Mouse (Mus musculus) granulocyte monocyte progenitor cell, adult 5-6 weeks (primary cell): Measurements from ENCODE around the gene Pilrb1. TPM values are rescaled to one million over a fixed set of nuclear protein-coding genes. Genes with fewer than 3 reads are reported as not detected.
A peak's percentile ranks its signal among the peaks of the same experiment; 100 is the strongest.
"Not testable (repeated sequence)": the region's sequence is repeated elsewhere in the genome, so short reads cannot be mapped to it uniquely, and the experiment has no call there.

Source experiments
- ATAC-seq: replicated peaks from 2 replicates; pipeline ENCODE4 v1.8.0; 2016; ENCODE audit warnings: mild to moderate bottlenecking, moderate TSS enrichment, inconsistent platforms; ENCODE audit not compliant: poor library complexity, severe bottlenecking
- total RNA-seq, 2 experiments: library from RNA; stranded (forward) in 1 of 2; stranded (reverse) in 1 of 2; fragments of 200-712, 200-1000 nt in 1 of 2; fragments of >200 nt in 1 of 2; fragmentation: Nextera tagmentation in 1 of 2; gene quantifications; 2 replicates each; pipeline ENCODE4 v1.2.3; 2014 to 2017

The Pilrb1 gene
- total RNA-seq (2014; fragmentation: Nextera tagmentation) (3.5 and 12.1 TPM in 2 replicates), total RNA-seq (2017) (7.2 and 7.6 TPM in 2 replicates)

DNA sequence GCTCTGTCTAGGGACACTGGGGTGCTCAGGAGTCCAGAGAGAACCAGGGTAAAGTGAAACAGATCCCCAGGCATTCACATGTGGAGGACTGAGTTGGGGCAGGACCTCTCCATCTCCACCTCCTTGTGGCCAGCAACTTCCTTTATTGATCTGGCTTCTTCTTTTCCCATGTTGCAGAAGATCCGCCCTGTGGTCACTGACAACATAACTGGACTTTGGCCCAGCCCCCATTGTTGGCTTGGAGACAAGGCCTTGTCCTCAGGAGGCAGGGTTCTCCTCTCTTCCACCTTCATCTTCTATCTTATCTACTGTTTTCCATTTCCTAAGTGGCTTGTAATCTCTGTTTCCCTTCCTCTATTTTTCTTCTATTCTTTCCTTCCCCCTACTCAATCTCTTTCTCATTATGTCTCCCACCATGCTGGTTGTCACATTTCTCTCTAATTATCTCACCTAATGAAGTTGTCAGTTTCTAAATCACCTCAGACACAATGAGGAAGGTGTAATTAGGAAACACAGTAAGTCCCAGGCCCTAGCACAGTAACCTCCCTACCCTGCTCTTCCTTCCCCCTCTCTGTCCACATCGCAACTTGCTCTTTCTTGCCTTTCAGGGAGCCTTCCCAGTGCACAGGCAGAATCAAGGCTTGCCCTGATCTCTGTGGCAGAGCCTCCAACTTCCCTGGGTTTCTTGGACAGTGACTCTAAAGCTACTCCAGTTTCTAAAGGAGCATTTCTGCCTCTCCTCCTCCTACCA is at the start of gene Pilrb1:
Gene Pilrb1 (minus strand): TSS at position 147 of the 751 bp plus-strand sequence.
- ATAC-seq = peak; percentile 80

DNA sequence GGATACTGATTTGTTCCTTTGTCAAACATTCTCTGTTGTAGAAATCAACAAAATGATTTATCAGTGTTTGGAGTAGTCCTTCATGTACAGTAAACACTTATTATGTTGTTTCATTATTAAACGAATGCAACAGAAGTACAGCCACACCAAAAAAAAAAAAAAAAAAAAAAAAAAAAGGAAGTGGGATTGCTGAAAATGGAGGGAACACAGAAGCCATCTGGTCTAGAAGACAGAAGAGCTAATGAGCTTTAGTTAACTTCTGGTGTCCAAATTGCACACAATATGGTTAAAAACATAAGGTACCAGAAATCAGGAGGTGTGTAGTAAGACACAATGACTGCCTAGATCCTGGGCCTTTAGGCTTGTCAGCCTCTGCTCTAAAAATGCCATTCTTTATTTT is 39.9 kb upstream of the Pilrb1 start:
- no peak for ATAC-seq

DNA sequence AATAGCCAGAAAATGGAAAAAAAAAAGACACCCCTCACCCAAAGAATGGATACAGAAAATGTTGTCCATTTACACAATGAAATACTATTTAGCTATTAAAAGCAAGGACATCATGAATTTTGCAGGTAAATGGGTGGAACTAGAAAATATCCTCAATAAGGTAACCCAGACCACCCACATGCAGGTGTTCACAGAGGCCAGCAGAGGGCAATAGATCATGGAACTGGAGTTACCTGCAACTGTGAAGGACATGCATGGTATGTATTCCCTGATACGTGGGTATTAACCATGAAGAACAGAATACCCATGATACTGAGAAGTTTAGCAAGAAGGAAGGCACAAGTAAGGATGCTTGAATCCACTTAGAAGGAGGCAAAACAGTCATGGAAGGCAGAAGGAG is 35.0 kb upstream of the Pilrb1 start:
- no peak for ATAC-seq

DNA sequence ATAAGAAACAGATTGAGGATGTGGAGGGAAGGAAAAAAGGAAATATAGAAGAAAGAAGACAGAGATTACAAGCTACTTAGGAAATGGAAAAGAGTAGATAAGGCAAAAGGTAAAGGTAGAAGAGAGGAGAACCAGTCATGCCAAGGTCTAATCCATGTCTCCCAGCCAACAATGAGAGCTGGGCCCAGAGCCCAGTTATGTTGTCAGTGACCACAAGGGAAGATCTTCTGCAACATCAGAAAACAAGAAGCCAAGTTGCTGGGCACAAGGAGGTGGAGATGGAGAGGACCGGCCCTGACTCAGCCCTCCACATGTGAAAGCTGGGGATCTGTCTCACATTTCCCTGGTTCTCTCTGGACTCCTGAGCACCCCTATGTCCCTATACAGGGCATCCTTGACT is 29.8 kb upstream of the Pilrb1 start:
- ATAC-seq = no peak

DNA sequence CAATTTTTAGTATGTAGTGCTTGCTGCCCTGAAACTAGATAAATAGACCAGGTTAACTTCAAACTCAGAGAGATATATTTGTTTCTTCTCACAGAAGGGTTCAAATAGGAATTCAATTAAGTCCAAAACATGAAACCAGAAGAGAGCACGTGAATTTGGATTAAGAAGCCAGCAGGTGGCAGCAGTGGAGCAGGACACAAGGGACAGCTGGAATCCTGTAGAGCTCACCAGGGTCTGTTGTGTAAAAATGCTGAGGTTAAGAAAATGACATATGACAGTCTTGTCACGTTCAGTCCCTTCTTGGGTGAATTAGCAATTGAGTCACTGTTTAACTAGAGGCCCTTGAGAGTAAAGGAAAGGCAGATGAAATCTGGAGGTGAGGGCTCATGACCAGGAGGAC is 28.0 kb upstream of the Pilrb1 start:
- ATAC-seq = peak; percentile 60

DNA sequence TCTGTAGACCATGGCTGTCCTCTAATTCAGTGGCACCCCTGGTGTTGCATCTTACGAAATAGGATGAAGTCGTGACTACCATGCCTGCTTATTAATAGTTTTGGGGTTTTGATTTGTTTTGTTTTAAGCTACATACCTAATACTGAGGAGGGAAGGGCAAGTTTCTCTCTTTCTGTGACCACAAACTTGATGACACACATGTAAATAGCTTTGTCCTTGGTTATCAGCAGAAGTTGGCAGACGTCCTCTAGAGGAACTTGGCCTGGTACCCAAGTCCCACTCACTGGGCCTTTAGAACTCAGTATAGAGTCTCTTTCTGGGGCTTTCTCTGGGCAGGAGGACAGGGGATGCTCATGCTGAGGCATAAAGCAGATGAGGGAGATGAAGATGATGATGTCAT is 25.4 kb upstream of the Pilrb1 start:
- peak; percentile 50 for ATAC-seq

DNA sequence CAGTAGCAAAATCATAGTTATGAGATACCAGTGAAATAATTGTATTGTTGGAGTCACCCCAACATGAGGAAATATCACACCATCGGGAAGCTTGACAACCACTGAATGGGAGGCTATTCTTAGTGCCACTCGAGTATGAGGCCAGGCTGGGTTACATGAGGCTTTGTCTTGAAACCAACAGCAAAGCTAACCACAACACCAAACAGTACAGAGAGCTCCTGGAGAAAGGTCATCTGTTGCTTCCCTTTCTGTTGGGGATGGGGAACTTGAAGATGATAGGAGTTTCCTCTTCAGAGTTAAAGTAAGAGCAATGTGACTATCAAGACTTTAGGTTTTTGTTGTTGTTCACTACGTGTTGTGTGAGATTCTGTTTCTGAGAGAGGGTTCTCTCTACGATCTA is 25.0 kb upstream of the Pilrb1 start:
- ATAC-seq = peak; percentile 86

DNA sequence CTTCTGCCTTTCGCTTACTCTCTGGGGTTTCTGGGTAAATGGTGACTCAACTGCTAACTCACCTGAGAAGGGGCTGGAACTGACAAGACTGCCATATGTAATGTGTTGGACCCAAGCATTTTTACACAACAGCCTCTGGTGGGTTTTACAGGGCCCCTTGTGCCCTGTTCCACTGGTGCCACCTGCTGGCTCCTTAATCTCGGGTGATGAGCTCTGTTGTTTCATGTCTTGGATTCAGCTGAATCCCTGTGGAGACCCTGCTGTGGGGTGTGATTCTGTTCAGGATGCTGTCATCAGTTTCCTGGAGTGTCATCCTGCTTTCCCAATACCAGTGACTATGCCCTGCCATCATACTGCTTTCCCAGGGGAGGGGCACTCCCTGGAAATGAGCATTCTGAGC is 20.0 kb upstream of the Pilrb1 start:
- ATAC-seq = peak; percentile 52

DNA sequence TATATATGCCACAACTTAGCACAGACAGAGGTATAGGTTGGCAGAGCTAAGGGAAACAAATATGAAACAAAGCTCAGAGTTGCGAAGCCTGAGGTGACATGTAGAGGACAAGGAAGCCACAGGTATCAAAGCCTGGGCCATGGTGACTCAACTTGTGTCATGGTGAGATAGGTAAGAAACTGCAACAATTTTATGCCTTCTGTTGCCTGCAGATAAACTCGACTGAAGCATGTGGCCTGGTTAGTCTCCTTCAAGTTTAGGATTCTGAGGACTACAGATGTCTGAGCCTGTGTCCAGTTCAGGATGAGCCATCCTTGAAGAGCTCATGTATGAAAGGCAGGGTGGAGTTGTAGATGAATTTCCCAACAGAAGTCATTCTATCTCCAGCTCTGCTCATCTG is 17.1 kb upstream of the Pilrb1 start:
- ATAC-seq = no peak

DNA sequence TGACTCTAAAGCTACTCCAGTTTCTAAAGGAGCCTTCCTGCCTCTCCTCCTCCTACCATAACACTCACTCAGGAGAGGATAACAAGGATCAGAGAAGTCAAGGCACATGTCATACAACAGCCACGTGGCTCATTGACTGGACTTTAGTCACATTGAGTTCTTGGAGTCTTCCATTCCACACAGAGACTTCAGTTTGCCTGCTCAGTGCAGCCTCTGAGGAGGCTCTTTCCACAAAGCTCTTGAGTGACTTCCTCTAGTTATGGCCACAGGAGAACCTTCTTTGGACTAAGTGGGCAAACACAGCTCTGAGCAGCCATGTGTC is 14.4 kb upstream of the Pilrb1 start:
- not testable (repeated sequence) for ATAC-seq

DNA sequence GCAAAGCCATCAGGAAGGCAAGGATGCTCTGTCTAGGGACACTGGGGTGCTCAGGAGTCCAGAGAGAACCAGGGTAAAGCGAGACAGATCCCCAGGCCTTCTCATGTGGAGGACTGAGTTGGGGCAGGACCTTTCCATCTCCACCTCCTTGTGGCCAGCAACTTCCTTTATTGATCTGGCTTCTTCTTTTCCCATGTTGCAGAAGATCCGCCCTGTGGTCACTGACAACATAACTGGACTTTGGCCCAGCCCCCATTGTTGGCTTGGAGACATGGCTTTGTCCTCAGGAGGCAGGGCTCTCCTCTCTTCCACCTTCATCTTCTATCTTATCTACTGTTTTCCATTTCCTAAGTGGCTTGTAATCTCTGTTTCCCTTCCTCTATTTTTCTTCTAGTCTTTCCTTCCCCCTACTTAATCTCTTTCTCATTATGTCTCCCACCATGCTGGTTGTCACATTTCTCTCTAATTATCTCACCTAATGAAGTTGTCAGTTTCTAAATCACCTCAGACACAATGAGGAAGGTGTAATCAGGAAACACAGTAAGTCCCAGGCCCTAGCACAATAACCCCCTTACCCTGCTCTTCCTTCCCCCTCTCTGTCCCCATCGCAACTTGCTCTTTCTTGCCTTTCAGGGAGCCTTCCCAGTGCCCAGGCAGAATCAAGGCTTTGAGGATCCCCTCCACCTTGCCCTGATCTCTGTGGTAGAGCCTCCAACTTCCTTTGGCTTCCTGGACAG is 13.9 kb upstream of the Pilrb1 start, which contains the start of gene Pilrb2:
Gene Pilrb2 (minus strand): TSS at position 172 of the 737 bp plus-strand sequence.
- ATAC-seq = peak; percentile 85

DNA sequence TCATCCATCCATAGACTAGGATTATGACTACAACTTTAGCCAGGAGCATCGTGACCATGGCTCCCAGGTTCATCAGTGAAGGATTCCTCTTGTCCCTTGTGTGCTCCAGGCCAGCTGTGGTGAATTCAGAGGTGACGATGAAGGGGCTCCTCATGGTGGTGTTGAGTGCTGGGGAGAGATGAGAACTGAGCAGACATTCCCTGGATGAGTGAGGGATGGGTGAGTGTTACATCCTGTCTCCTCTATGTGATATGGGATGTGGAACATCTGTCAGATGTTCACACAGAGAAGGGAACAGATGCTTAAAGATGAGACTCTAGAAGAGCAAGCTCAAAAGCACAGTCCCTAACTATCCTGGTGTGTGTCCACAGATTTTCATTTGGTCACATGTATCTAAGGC is 10.7 kb upstream of the Pilrb1 start:
- not testable (repeated sequence) for ATAC-seq

DNA sequence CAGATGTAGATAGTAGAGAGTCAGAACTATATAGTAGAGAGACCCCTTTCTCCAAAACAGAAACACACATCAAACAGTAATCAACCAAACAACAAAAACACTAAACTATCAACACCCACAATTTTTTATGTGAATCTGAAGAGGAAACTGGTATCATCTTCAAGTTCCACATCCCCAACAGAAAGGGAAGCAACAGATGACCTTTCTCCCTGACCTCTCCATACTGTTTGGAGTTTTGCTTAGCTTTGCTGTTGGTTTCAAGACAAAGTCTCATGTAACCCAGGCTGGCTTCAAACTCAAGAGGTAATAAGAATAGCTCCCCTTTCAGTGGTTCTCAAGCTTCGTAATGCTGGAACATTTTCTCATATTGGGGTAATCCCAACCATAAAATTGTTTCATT is 6.1 kb upstream of the Pilrb1 start:
- ATAC-seq = not testable (repeated sequence)

DNA sequence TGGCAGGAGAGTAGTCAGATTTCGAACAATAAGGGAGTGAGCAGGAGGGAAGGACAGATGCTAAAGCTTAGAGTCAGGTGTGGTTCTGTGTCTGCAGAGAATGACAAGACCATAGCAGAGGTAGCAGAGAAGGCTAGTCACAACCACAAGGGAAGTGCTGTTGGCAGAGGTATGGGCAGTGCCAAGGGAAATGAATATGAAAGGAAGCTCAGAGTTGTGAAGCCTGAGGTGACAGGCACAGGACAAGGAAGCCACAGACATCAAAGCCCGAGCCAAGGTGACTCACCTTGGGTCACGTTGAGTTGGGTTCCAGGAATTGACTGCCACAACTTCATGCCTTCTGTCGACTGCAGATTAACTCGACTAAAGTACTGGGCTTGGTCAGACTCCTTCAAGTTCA is 1.0 kb downstream of the Pilrb1 start:
- peak; percentile 43 for ATAC-seq

DNA sequence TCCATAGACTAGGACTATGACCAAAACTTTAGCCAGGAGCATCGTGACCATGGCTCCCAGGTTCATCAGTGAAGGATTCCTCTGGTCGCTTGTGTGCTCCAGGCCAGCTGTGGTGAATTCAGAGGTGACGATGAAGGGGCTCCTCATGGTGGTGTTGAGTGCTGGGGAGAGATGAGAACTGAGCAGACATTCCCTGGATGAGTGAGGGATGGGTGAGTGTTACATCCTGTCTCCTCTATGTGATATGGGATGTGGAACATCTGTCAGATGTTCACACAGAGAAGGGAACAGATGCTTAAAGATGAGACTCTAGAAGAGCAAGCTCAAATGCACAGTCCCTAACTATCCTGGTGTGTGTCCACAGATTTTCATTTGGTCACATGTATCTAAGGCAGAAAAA is 3.0 kb downstream of the Pilrb1 start:
- ATAC-seq = not testable (repeated sequence)

DNA sequence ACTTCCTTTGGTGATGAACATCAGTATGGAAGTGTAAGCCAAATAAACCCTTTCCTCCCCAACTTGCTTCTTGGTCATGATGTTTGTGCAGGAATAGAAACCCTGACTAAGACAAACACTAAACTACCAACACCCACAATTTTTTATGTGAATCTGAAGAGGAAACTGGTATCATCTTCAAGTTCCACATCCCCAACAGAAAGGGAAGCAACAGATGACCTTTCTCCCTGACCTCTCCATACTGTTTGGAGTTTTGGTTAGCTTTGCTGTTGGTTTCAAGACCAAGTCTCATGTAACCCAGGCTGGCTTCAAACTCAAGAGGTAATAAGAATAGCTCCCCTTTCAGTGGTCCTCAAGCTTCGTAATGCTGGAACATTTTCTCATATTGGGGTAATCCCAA is 7.6 kb downstream of the Pilrb1 start:
- not testable (repeated sequence) for ATAC-seq

DNA sequence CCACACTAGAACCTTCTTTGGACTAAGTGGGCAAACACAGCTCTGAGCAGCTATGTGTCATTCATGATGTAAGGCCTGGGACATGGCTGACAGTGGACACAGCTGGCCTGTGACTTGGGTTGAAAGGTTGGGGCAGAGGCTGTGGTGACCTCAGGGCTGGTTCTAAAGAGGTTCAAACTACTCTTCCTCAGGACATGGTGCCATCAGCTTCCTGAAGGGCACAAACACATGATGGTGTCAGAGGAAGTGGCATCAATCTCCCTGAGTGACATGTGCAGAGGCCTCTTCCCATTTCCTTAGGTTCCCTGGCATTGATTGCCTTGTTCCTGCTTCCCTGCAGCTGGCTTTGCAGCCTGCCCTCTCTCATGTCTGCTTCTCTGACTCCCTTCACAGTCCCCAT is 20.8 kb downstream of the Pilrb1 start:
- peak; percentile 77 for ATAC-seq

DNA sequence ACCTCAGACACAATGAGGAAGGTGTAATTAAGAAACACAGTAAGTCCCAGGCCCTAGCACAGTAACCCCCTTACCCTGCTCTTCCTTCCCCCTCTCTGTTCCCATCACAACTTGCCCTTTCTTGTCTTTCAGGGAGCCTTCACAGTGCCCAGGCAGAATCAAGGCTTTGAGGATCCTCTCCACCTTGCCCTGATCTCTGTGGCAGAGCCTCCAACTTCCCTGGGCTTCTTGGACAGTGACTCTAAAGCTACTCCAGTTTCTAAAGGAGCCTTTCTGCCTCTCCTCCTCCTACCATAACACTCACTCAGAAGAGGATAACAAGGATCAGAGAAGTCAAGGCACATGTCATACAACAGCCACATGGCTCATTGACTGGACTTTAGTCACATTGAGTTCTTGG is 21.3 kb downstream of the Pilrb1 start:
- no peak for ATAC-seq

DNA sequence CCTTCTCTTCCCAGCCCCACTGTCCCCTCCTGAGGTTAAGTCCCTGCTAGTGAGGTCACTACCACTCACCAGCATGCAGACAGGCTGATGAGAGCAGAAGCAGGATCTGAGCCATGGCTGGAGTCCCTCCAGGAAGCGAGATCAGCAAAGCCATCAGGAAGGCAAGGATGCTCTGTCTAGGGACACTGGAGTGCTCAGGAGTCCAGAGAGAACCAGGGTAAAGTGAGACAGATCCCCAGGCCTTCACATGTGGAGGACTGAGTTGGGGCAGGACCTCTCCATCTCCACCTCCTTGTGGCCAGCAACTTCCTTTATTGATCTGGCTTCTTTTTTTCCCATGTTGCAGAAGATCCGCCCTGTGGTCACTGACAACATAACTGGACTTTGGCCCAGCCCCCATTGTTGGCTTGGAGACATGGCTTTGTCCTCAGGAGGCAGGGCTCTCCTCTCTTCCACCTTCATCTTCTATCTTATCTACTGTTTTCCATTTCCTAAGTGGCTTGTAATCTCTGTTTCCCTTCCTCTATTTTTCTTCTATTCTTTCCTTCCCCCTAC is 21.9 kb downstream of the Pilrb1 start, which contains the start of gene Pilra:
Gene Pilra (minus strand): TSS at position 316 of the 555 bp plus-strand sequence.
- peak; percentile 77 for ATAC-seq

DNA sequence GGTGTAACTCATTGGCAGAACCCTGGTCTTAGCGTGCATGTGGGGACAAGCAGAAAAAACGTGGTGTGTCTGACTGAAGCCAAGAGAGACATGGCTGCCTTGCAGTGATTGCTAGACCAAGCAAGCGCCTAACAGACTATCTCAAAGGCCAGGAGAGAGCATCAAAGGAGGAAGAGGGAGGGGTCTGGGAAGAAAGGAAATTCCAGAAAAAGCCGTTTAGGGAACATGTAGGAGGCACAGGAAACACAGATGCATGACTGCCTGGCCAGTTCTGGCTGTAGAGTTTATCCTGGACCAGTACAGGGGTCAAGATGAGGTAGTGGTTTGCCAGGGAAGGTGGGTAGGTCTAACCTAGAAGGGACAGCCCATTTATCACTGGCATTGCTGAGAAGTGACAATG is 24.4 kb downstream of the Pilrb1 start:
- ATAC-seq = no peak

DNA sequence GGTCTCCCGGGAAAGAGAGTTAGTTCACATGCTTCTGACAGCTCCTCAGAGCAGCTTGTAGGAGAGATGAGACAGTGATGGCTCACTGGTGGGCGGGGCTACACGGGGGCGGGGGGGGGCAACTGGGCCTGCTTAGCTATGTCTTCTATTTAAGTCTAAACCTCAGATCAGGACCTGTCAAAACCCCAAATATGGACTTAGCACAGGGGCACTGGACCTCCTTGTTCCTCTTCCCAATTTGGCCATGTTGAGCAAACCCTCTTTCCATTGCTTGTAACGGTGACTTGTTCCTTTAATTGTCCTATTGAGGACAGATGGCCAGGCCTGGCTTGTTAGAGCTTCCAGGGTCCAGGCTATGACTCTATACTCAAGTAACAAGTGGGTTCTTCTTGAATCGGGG is 26.4 kb downstream of the Pilrb1 start:
- ATAC-seq = peak; percentile 18
